Mouse (Mus musculus): ENCODE data around the gene Adgrg7. TPM values are rescaled to one million over a fixed set of nuclear protein-coding genes. Genes with fewer than 3 reads are reported as not detected.

The Adgrg7 gene
- polyA plus RNA-seq, 1 experiment from 2014 or later: not detected

DNA sequence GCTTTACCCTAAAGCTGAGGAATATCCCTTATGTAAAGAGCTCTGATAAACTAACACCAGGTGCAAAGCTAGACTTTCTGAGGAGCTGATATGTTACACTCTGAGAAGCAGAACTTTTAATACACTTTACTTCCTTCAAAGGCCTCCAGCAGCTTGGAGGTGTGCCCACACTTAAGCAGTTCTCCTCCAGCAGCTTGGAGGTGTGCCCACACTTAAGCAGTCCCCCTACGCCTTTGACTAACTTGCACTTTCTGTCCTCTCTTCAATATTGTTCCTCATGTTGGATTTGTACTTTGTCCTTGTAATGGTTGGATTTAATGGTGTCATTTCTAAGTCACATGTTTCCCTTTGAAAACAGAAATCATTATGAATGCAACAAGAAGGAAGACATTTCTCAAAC lies 1.9 kb downstream of the Adgrg7 start:
- no peak for TF ChIP-seq CTCF (IDR thresholded peaks at IDR 0.05)
- ChIA-PET POLR2A (no interaction called here), CTCF (no interaction called here)
- no peak for DNase-seq (ENCODE audit: low read depth, low spot score)
- no peak for ATAC-seq
- in situ Hi-C loops (cut with MboI; ENCODE audit: low pct_unique_long_range_greater_than_20kb): no loop called here
- peaks cover 37% of the 10 kb centered on the region for H3K27me3 ChIP-seq

DNA sequence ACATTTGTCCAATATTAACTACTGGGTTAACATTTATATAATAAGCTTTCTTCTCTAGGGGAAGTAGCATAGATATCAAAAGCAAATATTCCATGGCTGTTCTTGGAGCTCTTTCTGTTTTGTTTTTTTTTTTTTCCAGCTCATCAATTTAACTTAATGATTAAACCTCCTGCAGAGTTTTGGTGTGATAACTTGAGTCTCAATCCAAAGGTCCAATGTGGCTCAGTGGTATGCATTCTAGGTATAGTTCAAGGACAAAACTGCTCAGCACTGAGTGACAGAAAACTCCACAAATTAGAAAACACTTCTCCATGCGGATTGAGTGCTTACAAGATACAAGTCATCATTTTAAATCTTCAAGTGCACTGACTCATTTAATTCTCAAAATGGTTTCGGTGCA lies 9.7 kb downstream of the Adgrg7 start:
- peaks cover 22% of the 10 kb centered on the region for H3K27me3 ChIP-seq
- TF ChIP-seq CTCF (IDR thresholded peaks at IDR 0.05): no peak
- POLR2A ChIA-PET: no interaction called here
- CTCF ChIA-PET: interaction anchor here (0.9 to 1.0 kb wide), 2 partner anchors 14 kb away, joined by 3 to 4 read pairs; no protein-coding TSS in a partner anchor
- in situ Hi-C loops (cut with MboI; ENCODE audit: low pct_unique_long_range_greater_than_20kb): no loop called here
- ATAC-seq (no peak), DNase-seq (ENCODE audit: low read depth, low spot score) (no peak)

DNA sequence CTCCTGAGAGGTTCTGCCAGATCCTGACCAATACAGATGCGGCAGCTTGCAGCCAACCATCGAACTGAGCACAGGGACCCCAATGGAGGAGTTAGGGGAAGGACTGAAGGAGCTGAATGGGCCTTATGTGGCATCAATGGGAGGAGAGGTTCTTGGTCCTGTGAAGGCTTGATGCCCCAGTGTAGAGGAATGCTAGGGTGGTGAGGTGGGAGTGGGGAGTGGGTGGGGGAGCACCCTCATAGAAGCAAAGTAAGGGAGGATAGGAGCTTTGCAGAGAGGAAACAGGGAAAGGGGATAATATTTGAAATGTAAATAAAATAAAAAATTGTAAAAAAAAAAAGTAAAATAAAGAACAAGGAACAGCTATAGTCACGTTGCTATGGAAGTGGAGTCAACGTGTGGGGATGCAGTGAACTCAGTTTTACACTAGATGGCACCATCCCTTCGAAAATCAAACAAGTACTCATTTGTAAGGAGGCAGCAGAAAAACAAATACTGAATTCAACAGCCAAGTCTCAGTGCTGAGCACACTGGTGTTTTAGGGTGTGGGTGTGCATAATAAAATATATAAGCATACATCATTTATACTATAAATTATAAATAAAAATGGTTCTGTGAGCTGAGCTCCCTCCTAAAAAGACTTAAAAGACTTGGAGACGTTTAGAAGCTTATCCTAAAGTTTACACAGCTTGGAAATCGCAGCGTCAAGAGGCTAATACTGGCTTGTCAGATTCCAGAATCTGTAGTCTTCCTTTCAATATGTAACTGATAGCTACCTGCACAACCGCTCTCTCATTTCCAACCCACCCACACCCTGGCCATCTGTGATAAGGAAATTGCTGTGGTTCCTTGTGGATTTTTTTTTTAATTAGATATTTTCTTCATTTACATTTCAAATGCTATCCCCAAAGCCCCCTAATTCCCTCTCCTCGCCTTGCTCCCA lies 24.2 kb downstream of the Adgrg7 start:
- ATAC-seq: peak; percentile 54
- POLR2A ChIA-PET: no interaction called here

DNA sequence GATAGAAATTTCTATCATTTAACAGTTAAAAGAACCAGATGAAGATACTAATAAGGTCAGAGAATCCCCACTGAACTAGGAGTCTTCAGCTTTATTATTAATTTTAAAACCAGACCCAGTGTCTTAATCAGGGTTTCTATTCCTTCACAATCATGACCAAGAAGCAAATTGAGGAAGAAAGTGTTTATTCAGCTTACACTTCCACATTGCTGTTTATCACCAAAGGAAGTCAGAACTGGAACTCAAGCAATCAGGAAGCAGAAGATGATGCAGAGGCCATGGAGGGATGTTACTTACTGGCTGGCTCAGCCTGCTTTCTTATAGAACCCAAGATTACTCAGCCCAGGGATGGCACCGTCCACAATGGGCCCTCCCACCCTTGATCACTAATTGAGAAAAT lies 66.6 kb downstream of the Adgrg7 start:
- DNase-seq (ENCODE audit: low read depth, low spot score) (no peak), ATAC-seq (no peak)
- peaks cover 13% of the 10 kb centered on the region for H3K27me3 ChIP-seq
- CTCF ChIA-PET: no interaction called here
- TF ChIP-seq CTCF (IDR thresholded peaks at IDR 0.05): no peak
- in situ Hi-C loops (cut with MboI; ENCODE audit: low pct_unique_long_range_greater_than_20kb): no loop called here
- POLR2A ChIA-PET: no interaction called here

More for the DNA sequence above, 24.2 kb downstream of the Adgrg7 start:
- peak; percentile 15 for DNase-seq (ENCODE audit: low read depth, low spot score)
- H3K27me3 ChIP-seq: peaks cover 49% of the 10 kb centered on the region
- TF ChIP-seq CTCF (IDR thresholded peaks at IDR 0.05): peak; percentile 64
- in situ Hi-C loops (cut with MboI; ENCODE audit: low pct_unique_long_range_greater_than_20kb): loop anchor here (5.0 to 10.0 kb wide), 2 partner anchors 146 to 333 kb away; no protein-coding TSS in a partner anchor
- CTCF ChIA-PET: interaction anchor here (0.6 to 2.0 kb wide), 9 partner anchors 14 to 322 kb away, joined by 3 to 6 read pairs (median 3); no protein-coding TSS in a partner anchor

DNA sequence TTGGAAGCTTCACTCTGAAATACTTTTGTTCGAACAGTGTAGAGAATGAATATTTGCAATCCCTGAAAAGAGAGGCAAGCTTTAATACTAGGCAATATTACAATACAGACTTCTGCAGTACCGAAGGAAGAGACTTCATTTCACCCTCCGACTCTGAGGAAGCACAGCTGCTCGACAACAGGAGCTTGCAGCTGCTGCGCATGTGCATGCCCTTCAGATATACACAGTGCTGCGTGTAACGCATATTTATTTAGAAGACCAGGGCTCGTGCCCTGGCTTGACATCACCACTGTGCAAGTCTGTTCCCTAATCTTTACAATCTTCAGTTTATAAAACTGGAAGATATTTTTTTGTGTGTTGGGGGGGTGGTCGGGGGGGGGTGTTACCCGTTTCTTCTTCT lies 70.7 kb downstream of the Adgrg7 start:
- ChIA-PET POLR2A (no interaction called here), CTCF (no interaction called here)
- peaks cover 9% of the 10 kb centered on the region for H3K27me3 ChIP-seq
- DNase-seq (ENCODE audit: low read depth, low spot score) (no peak), ATAC-seq (no peak)
- no peak for TF ChIP-seq CTCF (IDR thresholded peaks at IDR 0.05)
- in situ Hi-C loops (cut with MboI; ENCODE audit: low pct_unique_long_range_greater_than_20kb): loop anchor here (25.0 kb wide), 1 partner anchor 788 kb away; the partner anchor contains the start of gene Cep97

DNA sequence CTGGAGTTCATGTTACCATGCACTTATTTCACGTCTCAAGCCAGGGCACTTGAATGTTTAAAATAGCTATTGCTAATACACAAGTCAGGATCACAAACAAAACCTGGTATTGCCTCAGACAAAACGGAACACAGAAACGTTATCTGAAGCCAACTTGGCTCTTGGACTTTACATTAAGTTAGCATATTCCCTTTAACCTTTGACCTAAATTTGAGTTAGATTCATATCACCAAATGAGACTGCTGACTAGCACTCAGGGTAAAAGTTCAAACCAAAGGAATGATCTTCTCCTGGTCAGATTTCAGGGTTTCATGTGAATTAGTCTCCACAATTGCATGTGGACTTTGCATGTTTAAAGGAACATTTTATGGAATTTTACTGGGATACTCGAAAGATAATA lies 73.3 kb downstream of the Adgrg7 start:
- H3K27me3 ChIP-seq: peaks cover 9% of the 10 kb centered on the region
- in situ Hi-C loops (cut with MboI; ENCODE audit: low pct_unique_long_range_greater_than_20kb): loop anchor here (25.0 kb wide), 1 partner anchor 785 kb away; the partner anchor contains the start of gene Cep97
- ATAC-seq (no peak), DNase-seq (ENCODE audit: low read depth, low spot score) (no peak)
- no peak for TF ChIP-seq CTCF (IDR thresholded peaks at IDR 0.05)
- CTCF ChIA-PET: no interaction called here
- POLR2A ChIA-PET: no interaction called here

DNA sequence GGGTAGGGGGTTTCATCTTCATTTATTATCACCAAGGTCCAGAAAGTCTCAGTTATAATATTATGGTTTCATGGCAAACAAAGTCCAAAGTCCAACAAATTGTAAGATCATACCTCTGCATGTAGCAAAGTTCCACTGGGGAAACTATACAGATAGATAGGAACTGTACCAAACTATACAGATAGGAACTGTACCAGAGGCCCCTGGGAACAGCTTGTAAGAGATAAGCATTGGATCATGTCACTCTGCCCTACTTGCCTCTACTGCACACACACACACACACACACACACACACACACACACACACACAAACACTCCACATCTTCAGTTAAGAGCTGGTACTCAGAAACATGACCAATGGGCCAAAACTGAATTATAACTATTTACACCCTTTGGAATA lies 76.6 kb downstream of the Adgrg7 start:
- ChIA-PET CTCF (no interaction called here), POLR2A (no interaction called here)
- no peak for DNase-seq (ENCODE audit: low read depth, low spot score)
- no peak for TF ChIP-seq CTCF (IDR thresholded peaks at IDR 0.05)
- ATAC-seq: no peak
- in situ Hi-C loops (cut with MboI; ENCODE audit: low pct_unique_long_range_greater_than_20kb): loop anchor here (25.0 kb wide), 1 partner anchor 782 kb away; the partner anchor contains the start of gene Cep97
- no peaks in the 10 kb centered on the region for H3K27me3 ChIP-seq

DNA sequence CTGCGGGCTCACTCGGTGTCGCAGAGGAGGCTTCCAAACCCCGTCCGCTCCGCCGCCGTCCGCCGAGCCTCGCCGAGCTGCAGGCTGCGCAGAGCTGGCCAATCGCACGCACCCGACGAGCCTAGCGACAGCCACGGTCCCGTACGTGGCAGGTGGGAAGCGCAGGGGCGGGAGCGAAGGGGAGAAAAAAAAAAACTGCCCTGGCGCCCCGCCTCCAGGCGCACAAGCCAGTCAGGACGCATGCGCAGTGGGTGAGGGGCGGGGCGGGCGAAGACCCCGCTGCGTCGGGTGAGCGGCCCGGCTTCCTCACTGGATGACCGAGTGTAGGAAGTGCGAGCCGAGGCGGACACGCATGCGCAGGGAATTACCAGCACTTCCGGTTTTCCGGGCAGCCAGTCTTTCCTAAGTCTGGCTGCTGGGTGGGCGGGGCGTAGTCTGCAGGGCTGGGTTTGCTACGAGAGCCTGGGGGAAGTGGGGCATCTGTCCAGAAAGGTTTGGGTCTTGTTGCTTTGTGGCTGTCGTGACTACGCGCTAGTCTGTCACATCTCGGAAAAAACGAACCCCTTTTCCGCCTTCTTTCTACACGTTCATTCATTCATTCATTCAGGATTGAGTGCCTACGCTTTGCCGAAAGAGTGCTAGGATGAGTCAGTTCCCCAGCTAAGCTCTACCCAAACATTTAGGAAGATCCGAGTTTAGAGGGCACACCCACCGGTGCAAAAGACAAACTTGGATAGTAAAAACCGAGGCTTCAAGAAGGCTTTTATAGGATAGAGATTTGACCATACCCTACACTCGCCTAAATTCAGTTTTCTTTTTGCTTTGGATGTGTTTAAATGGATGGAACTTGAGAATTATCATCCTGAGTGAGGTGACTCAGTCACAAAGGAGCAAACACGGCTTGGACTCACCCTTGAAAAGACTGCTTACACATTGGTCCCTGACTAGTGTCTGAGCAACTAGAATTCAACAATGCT lies 78.1 kb downstream of the Adgrg7 start, which contains the start of gene Tfg:
Gene Tfg (minus strand): TSS at position 227 of the 977 bp plus-strand sequence.
- DNase-seq (ENCODE audit: low read depth, low spot score) (peak; percentile 86), ATAC-seq (peak; percentile 96)
- in situ Hi-C loops (cut with MboI; ENCODE audit: low pct_unique_long_range_greater_than_20kb): loop anchor here (25.0 kb wide), 1 partner anchor 780 kb away; the partner anchor contains the start of gene Cep97
- no peak for TF ChIP-seq CTCF (IDR thresholded peaks at IDR 0.05)
- ChIA-PET POLR2A (no interaction called here), CTCF (no interaction called here)
- H3K27me3 ChIP-seq: no peaks in the 10 kb centered on the region

DNA sequence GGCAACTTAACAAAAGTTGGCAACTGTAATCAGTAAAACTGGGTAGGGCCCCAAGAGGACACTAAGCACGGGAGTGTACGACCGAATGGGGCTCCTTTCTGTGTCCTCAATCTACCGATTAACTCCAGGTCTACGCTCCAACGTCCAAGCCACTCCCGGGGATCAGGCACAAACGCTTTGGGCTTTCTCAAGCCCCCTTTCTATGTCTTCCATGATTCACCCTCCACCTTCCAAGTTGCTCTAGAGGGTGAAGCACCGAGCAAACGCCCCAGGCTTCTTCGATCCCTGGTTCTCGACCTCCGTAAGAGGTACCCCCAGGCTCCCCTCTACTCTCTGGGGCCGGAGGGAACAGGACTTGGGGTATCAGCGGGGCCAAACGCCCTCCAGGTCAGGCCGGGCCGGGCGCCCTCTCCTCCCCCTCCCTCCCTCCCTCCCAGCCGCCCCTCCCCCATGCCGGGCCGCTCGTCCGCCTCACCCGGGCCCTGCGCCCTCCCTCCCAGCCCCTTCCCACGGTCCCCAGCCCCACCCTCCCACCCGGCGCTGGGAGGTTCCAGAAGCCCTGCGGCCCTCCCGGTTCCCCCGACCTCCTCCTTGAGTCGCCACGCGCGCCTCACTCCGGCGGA lies 79.0 kb downstream of the Adgrg7 start:
- ATAC-seq: peak; percentile 41
- DNase-seq (ENCODE audit: low read depth, low spot score): peak; percentile 7
- POLR2A ChIA-PET: interaction anchor here (0.8 kb wide), 1 partner anchor 25 kb away, joined by 4 read pairs; no protein-coding TSS in a partner anchor
- no peaks in the 10 kb centered on the region for H3K27me3 ChIP-seq
- no peak for TF ChIP-seq CTCF (IDR thresholded peaks at IDR 0.05)
- CTCF ChIA-PET: interaction anchor here (1.8 kb wide), 1 partner anchor 16 kb away, joined by 4 read pairs; no protein-coding TSS in a partner anchor
- in situ Hi-C loops (cut with MboI; ENCODE audit: low pct_unique_long_range_greater_than_20kb): loop anchor here (25.0 kb wide), 1 partner anchor 779 kb away; the partner anchor contains the start of gene Cep97

Measured in Patski (cell line).